Mouse (Mus musculus) megakaryocyte, embryonic 14.5 days (primary cell): ENCODE measurements at regions not wholly inside any gene's neighbourhood (a gene's known extent, or its start where the extent isn't known, plus 50 kb on each side); places are given as distances from the start of the nearest gene placed in this dataset.

Experiments used
- FLI1 ChIP-seq: IDR thresholded peaks from 2 replicates; pipeline ENCODE4 v1.6.1; 2012; ENCODE audit warnings: low read length, inconsistent platforms, mixed read lengths
- GATA1 ChIP-seq: IDR thresholded peaks from 3 replicates; pipeline ENCODE4 v1.6.1; 2012; ENCODE audit warnings: mixed read lengths, low read length, inconsistent platforms, borderline replicate concordance

DNA sequence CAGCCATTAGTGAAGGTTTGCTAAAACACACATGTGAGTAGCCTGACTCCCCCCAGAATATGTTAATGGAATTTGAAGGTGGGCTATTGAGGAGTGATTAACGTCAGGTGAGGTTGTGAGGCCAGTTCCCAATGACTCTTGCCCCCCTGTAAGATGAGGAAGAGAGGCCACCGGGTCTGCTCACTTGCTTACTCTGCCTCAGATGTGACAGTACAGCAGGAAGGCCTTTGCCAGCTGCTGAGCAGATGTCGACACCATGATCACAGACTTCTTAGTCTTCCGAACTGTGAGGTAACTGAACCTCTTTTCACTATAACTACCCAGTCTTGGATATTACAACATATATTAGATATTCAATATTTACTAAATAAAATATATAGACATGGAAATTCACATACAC, 127.4 kb downstream of the Kdr start:
- TF ChIP-seq GATA1: no peak
- no peak for TF ChIP-seq FLI1
